Mouse (Mus musculus) adrenal gland (tissue): Measurements from ENCODE around the gene Slc38a3.

Experiments used
- intact Hi-C: fragments of 180-260 bp; cut with DNase I; formaldehyde crosslinking; loops from one replicate; pipeline ENCODE4 v1.15.1; 2025

Slc38a3 gene

DNA sequence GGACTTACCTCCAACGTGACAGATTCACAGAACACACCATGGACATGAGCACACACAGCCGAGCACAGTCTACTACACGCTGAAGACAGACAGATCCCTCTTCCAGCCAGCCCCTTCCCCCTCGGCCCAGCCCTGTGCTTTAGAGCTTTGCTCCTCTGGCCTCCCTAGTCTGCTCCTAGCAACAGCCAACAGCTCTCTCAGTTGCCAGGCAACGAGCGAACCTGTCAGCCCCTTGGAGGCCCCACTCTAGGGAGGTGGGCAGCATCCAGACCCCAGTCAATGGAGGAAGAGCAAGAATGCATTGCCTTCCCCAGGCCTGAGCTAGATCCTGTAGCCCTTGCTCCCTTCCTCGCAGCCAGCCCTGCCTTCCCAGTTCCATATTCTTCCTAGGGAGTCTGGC lies 32.3 kb downstream of the Slc38a3 start:
- intact Hi-C loops = no loop called here

DNA sequence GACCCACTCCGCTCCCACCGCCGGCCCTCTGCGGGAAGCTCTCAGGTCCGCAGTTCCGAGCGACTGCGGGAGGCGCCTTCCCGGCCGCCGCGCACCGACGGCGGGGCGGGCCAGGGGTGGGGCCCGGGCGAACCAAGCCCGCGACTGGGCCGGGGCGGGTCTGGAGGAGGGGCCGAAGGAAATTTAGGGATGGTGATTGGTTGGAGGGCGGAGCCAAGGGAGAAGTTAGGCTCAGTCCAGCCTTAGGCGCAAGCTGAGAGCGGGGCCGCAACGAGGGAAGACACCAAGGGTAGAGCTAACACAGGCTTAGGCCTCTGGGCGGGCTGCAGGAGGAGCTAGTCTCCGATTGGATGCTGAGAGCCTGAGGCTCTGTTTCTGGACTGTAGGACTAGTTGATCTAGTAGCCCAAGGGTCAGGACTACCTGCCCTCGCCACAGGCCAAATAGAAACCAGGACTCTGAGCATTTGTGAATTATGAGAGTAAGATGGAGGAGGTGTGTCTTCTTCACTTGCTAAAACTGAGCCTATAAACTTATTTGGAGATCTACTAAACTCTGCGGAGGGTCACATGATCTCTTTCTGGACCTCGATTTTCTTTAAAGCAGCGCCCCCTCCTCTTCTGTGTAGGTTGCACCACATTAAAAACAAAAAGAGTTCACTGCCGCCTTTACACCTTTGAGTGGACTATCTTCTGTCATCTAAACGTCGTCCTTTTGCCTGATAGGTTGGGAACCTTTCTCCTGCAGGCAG lies 33.9 kb downstream of the Slc38a3 start, which contains the start of gene Gnai2:
Gnai2 (minus strand) TSS at position 89 of the 750 bp plus-strand sequence.
- intact Hi-C loops = no loop called here

DNA sequence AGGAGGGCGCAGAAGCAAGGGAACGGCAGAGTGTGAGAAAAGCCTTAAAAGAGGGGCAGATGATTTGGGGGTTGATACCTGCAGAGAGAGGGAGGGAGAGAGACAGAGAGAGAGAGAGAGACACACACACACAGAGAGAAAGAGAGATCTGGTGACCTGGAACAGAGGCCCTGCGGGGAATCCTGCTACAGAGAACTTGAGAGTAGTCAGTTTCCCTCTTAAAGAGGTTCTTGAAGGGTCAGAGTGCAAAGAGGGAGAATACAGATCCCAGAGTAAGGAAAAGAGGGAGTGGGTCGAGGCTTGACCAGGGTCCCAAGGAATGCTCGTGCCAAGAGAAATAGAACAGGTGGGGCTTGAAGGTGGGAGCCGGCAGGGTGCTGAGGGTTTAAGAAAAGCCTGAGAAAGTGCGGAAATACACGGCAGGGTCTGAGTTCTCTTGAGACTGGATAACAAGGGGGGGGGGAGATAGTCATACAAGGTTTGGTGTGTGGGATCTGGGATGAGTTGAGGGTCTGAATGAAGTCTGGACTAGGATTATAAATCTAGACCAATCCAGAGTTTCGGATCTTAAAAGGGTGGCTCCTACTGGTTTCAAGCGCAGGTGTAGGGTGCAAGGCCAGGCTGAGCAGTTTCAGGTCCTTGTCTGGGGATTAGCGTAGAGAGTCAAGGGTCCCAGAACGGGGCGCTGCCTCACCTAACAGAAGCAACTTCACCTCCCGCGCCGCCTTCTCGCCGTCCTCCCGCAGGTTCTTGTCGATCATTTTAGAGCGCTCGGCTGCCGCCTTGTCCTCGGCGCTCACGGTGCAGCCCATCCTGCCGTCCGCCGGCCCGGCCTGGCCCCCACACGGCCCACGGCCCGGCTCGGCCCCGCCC lies 34.7 kb downstream of the Slc38a3 start:
- intact Hi-C loops = no loop called here

DNA sequence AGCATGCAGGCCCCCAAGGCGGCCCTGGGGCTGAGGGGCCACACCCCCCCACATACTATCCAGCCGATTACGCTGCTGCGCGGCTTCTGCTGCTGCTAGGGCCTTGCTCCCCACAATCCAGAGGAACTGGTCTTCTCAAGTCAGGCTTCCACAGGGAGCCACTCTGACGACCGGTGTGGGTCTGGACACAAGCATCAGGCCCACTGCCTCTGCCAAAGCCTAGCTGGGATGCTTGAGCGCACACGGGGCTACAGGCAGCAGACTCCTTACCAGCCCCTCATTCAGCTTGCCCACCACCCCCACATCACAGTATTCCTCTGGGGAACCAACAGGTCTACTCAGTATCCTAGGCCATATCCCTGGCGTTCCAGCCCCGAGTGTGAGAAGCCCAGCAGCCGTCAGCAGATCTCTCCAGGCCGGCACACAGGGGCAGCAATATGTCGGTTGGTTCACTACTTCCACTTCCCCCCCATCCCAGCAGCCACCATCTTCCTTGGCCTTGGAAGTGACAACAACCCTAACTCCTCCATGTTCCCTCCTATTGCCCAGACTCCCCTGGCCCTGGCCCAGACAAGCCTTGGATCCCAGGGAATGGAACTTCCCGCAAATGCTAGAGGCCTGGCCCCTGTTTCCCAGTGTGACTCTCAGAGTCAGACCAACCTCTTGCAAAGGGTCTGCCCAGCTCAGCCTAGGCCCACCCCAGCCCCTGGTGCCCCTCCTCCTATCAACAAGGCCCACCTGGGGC lies 35.5 kb downstream of the Slc38a3 start:
- intact Hi-C loops = no loop called here

DNA sequence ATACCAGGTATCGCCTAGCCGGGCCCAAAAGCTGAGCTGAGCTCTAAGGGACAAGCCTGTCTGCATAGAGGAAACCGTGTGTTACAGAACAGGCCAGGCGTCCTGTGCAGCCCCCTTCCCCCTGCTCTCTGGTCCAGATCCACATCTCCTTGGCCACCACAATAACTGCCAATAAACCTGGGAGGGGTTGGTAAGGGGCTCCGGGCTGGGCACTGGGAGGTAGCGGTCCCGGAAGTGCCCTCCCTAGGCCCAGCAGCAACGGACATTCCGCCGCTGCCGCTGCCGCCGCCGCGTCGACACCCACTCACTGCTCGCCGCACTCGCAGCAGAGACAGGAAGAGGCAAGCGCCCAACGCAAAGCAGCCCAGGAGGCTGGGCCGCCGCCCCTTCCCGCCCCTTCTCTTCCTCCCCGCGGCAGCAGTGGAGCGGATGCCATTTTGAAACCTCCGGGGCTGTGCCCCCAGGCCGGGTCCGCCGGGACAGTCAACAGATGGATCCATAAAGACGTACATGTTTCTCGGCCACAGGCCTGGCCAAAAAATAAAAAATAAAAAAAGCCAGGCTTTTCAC lies 36.2 kb downstream of the Slc38a3 start:
- intact Hi-C loops = no loop called here

DNA sequence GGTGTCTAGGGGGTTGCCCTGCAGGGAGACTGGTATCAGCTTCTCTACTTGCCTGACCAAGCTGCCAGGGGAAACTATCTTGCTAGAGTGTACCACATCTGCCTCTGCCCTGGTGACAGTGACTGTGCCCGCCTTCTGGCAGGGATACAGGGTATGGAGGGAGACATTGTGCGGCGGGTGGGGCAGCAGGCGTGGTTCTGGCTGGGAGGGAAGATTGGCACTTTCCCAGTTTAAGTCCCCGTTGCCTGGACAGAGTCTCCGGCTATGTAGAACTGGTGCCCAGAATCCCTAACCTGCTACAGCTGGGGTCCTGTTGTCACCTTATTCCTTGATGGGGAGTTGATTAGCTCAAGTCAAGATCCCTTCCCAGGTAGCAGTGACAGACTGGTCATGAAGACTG lies 36.9 kb downstream of the Slc38a3 start:
- intact Hi-C loops = no loop called here

DNA sequence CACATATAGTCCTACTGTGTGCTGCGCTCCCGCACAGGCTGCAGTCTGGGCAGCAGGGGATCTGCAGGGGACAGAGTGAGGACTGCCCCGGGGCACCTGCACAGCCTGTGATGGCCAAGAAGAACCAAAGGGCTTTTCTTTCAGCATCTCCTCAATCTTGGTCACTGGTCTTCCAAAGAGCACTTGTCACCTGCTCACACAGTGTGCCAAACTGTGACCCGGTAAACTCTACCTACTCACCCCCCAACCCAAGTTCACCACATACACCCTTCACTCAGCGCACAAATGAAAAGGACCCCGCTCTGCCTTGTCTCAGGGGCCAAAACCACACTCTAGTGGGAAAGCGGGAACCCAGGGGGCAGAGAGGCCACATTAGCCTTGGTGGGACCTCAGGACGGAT lies 37.5 kb downstream of the Slc38a3 start:
- intact Hi-C loops = no loop called here

DNA sequence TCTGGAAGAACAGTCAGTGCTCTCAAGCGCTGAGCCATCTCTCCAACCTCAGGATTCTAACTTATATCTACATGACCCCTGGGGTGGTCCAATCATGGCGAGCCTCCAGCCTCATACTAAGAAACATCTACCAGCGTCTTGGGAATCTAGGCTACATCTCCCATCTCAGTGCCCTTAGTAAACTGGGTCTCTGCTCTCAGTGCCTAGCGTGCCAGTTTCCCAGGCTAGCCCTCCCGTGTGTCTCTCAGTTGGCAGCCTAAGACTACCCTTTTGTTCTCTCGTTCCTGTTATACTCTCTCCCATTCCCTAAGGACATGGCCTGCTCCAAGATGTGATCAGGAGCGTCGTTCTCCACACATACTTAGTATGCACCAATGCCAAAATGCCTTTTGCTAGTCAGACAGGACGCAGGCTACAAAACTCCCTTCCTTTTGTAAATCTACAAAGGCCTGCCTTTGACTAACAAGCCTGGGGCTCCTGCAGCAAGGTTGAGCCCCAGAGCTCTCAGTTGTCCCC lies 38.0 kb downstream of the Slc38a3 start:
- intact Hi-C loops = no loop called here

DNA sequence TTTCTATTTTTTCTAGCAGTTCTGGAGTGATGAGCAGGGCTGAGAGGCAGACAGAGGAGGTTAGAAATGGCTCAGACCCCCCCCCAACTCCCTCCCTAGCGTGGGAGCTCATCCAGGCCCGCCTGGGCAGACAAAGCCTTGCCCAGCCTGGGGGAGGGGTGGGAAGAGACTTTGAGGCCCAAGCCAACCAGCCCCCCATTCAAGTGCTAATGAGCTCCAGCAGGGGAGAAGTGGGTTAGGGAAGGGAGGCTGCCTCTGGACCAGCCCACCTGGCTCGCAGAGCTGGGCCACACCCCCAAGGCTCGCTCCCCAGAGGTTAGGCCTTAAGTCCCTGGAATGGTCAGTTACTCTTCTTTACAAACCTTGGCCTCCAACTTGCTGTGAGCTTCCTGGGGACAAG lies 38.8 kb downstream of the Slc38a3 start:
- intact Hi-C loops = no loop called here

DNA sequence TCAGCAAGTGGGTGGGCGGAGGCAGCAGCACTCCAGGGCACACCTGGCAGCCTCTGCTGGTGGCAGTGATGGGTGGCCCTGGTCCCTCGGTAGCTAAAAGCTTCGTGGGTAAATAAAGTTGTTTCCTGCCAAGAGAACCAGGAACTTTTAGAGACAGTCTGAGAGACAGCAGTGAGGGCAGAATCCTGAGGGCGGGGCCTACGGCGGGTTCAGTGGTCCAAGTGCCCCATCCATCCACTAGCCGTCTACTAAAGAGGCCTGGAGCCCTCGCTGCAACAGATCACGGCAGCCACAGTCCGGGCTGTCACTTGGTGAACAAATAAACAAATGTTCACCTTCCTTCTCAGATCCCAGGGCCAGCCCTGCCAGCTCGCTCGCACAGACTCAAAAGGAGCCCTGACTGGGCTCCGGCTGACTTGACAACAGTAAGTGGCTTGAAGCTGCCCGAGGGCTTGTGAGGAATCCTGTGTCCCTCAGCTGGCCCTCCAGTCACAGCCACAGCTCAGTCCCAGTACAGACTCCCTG lies 39.4 kb downstream of the Slc38a3 start:
- intact Hi-C loops = no loop called here

DNA sequence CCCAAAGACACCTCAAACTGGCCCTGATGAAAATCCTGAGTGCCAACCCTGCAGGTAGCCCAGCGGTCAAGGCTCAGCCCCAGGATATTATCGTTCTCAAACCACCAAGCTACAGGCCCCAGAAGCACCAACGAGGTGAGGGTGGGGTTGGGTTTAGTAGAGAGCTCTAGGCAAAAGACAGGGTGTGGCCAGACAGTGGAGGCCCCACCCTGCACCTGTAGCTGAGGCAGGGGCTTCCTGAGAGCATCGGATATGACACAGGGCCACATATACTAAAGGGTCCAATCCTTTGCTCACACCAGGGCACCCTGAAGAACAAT lies 40.0 kb downstream of the Slc38a3 start:
- intact Hi-C loops = no loop called here

DNA sequence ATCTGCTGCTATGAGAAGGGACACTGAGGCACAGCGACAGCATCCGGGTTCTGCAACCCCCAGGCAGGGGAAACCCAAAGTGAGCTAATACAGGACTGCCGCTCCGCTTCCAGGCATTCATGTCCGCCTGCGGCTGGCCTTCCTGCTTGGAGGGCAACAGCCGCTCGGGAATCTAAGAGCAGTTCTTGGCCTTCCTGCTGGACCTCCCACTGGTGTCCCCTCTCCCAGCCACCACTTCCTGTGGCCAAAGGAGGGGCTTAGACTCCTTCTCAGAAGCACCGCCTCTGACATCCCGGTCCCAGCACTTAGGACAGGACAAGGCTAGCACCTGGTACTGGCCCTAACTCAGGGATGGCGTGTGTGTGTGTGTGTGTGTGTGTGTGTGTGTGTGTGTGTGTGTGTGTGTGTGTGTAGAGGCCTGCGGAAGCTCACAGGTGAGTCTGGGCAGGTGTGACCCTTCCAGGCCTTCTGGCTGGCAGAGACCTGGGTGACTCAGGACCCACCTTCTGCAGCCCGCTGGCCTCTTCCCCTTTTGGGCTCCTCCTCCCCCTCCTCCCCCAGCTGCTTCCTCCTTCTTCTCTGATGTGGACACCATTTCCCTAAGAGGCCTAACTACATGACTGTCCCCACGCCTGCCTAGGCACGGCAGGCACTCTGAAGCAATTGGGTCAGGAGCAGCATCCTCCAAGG lies 40.5 kb downstream of the Slc38a3 start:
- intact Hi-C loops = no loop called here

DNA sequence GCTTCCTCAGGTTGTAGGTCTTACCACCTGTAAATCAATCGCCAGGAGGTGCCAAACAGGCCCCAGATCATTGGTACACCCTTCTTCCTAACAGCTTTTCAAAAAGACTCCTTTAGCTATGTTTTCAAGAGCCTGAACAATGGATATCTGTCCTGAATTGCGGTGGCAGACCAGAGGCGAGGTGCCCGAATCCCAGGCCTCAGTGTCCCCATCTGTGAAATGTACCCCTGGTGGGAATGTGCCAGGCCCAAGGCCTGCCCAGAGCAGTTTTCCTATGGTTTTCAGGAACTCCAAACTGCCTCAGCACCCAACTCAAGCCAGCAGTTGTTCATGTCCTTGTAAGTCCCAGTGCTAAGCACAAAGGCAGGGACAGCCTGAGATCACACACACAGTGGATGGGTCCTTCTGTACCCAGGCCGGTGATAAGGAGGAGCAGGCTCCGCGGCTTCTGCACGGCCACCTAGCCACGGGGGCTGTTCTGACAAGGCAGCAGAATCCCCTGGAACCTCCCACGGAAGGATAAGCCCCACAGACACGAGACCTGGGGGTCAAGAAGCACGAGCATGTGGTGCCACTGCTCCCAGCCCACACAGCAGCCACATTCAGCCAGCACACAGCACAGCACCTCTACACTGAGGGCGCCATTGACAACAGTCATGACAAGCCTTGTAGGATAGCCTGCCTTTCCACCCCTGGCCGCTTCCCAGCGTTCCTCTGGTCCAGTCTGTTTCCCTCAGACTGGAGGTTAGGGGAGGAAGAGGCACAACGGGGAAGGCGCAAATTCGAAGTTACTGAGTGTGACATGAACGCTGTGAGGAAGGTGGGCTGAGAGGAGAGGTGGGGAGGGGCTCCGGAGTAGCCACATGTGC lies 41.7 kb downstream of the Slc38a3 start:
- intact Hi-C loops = no loop called here

DNA sequence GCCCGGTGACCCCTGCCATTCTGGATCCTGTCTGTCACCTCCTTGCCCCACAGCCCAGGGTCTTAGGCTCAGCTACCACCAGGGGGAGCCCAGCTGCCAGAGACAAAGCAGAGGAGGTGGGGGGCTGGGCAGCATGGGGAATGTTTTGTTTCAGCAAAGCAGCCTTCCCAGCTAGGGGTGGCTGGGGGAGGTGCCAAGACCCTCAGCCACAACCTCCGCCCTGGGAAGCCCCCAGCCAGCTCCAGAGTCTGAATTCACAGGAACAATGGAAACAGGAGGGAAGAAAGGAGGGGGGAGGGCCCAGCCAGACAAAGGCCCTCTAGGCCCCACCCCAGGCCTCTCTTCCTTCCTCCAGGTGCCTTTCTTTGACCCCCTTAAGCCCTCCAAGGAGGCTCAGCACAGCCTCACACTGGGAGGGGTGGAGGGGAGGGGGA lies 42.5 kb downstream of the Slc38a3 start:
- intact Hi-C loops = no loop called here

DNA sequence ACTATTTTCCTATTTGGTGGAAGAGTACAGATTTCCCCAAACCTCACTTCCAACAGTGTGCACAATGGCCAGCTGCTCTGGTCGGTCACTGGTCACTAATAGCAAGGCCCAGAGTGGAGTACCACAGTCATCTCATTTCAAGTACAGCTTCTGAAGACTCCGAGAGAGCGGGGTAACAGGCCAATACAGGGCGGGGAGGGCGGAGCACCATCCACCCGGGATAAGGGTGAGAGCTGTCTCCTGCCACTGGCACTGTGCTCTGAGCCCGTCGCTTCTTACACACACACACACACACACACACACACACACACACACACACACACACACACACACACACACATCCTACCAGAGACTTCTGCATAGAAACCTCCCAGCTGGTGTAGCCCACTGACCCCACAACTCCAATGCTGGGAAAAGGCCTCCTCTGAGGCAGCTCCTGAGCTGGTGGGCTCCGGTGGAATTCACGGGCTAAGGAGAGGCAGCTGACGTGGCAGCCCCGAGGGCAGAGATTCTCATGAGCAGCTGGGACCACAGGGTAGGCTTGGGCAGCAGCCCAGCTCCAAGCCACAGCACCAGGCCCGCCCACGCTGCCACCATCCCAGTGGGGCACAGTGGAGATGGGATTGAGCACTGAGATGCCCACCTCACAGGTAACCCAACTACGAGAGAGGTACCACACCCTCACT lies 43.0 kb downstream of the Slc38a3 start:
- intact Hi-C loops = no loop called here

DNA sequence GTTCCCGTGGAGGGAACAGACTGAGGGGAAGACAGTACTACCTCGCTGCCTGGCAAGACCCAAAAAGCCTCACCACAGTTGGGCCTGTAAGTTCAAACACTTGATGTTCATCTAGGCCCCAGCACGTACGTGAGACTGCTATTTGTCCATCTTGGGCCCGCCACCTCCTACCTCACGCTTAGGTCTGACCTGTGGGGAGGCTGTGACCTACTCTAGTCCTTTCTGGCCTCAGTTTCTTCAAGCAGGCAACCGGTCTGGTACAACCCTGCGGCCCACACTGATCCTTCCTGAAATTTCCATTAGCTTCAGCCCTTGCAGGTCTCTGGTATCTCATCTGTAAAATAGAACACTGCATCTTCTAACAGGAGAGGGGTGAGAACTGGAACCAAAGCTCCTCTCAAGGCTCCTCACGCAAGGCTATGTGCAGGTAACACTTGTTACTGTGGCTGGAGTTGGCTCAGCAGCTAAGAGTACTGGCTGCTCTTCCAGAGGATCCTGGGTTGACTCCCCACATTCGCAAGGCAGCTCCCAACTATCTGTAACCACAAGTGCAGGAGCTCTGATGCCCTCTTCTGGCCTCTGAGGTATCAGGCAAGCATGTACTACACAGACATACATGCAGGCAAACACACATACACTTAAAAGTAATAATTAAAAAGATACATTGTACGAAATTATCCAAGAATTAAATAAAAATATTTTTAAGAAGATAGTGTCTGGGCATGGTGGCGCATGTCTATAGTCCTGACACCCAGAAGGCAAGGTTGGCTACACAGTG lies 43.8 kb downstream of the Slc38a3 start:
- intact Hi-C loops = no loop called here

DNA sequence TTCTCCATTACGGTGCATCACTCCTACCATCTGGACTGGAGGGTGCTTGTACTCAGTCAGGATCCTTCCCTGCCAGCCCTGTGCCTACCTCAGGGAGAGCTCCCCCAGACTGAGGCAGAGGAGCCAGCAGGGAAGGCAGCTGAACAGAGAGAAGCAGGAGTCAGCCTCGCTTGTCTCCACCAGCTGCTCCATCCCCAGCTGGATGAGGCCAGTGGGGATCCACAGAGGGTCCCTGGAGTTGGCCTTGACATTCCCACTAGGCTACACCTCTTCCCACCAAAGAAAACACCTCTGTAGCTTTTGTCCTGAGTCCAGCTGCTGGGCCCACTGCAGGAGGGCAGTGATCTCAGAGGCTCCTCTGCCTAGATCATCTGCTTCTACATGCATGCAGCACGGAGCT lies 44.4 kb downstream of the Slc38a3 start:
- intact Hi-C loops = no loop called here

DNA sequence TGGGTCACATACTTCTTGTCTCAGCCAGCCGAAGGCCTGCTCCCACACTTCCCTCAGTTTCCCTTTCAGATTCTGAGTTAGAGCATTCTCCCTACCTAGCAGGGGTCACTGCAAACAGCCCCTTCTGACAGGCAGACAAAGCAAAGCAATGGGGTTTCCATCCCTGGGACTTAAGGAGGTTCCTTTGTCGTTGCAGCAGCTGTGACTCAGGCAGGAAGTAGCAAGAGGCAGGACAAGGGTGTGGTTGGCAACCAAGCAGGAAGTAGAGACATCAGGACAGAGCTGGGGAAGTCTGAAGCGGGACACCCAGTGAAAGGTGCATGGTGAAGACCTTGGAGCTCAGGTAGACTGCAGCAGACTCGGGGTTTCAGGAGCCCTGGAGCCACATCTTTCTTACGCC lies 44.8 kb downstream of the Slc38a3 start:
- intact Hi-C loops = no loop called here
